Mouse (Mus musculus): Measurements from ENCODE around the gene Uba3.

GRCm38 (mm10) chr6:97245200-97245599, 39.8 kb upstream of the Uba3 start:
- TF ChIP-seq CTCF (IDR thresholded peaks at IDR 0.05; ENCODE audit: low read depth, low read length) (no peak), POLR2A (IDR thresholded peaks at IDR 0.05; ENCODE audit: borderline replicate concordance, low read depth, low read length) (no peak)
